In the genomic region with DNA sequence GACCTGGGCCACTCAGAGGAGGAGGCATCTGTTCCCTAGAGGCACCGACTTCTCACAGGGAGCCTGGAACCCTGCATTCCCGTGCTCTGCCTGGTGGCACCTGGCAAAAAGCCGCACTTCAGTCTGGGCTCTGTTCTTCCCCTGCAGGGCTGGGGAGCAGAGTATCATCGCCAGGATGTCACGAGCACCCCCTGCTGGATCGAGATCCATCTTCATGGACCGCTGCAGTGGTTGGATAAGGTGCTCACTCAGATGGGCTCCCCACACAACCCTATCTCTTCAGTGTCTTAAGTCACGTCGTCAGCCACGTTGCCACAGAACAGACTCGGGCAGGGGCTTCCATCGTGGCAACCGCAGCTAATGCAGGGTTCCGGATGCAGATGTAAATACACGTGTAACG, we compare ENCODE assay signal across 9 mouse cellular contexts. TPM values are rescaled to one million over a fixed set of nuclear protein-coding genes. Genes with fewer than 3 reads are reported as not detected.
A peak's percentile ranks its signal among the peaks of the same experiment; 100 is the strongest.
DNase-seq lines count a peak whose midpoint lies in the region; ATAC-seq and TF ChIP-seq lines count a peak whose summit lies in the region.
"Had no signal": no experiment of that assay in that cellular context is flagged by ENCODE, and none has a peak within 500 bp of the region (broad histone marks: within the 10 kb centered on the region; RNA-seq: fewer than 3 reads in every experiment).

No protein-coding gene starts in this region.

- peak; percentile 23 to 45 for DNase-seq in heart, adult 18-20 months
- DNase-seq in heart, embryonic 10.5 days (ENCODE audit: low spot score) = no peak
- peak; percentile 61 to 65 for DNase-seq in cerebellum, adult 18-20 months
- DNase-seq in frontal cortex, postnatal 36 days (ENCODE audit: low spot score in 2 of 2) = peak; percentile 40 to 49
- DNase-seq in left cerebral cortex, postnatal 4 days = peak; percentile 67
- peak; percentile 52 for DNase-seq in midbrain, embryonic 10.5 days (ENCODE audit: low spot score)

- H3K27me3 ChIP-seq in heart, embryonic 10.5 days (ENCODE audit: insufficient read depth, poor library complexity, severe bottlenecking) = no peaks in the 10 kb centered on the region
- H3K27me3 ChIP-seq in intestine, embryonic 16.5 days (replicated peaks; ENCODE audit: control insufficient read depth, insufficient read depth, low read length) = no peaks in the 10 kb centered on the region
- peaks cover 15% of the 10 kb centered on the region; the same call in 1 of the 2 replicates for H3K27me3 ChIP-seq in midbrain, embryonic 10.5 days (ENCODE audit: low read depth, poor library complexity, severe bottlenecking)
- H3K27me3 ChIP-seq in small intestine, adult 2 months (ENCODE audit: control insufficient read depth, insufficient read depth, low read length) = no peaks in the 10 kb centered on the region
- H3K27me3 ChIP-seq: liver, embryonic 15.5 days had no signal

- H3K9me3 ChIP-seq in heart, embryonic 10.5 days = no peaks in the 10 kb centered on the region
- peaks cover 13% of the 10 kb centered on the region for H3K9me3 ChIP-seq in intestine, embryonic 16.5 days (ENCODE audit: control insufficient read depth, low read length)
- H3K9me3 ChIP-seq in midbrain, embryonic 10.5 days (replicated peaks) = peaks cover 9% of the 10 kb centered on the region

- 34% methylated on average over 16 of the region's 16 CpGs for WGBS in heart, embryonic 10.5 days
- WGBS in intestine, embryonic 16.5 days = 31% methylated on average over 16 of the region's 16 CpGs
- 40% methylated on average over 16 of the region's 16 CpGs for WGBS in midbrain, embryonic 10.5 days
- WGBS in small intestine, adult 2 months = 30% methylated on average over 16 of the region's 16 CpGs

- no peak overlapping the region for H3K9ac ChIP-seq in intestine, embryonic 16.5 days (ENCODE audit: low read depth, low read length)
- H3K9ac ChIP-seq: liver, embryonic 15.5 days had no signal

- H3K4me3 ChIP-seq in heart, embryonic 10.5 days = no peak overlapping the region
- no peak overlapping the region for H3K4me3 ChIP-seq in intestine, embryonic 16.5 days (ENCODE audit: low read length)
- H3K4me3 ChIP-seq in midbrain, embryonic 10.5 days = no peak overlapping the region
- H3K4me3 ChIP-seq in small intestine, adult 2 months (ENCODE audit: low read depth, low read length) = no peak overlapping the region
- H3K4me3 ChIP-seq: liver, embryonic 15.5 days had no signal

- peak; percentile 54; the same call in 1 of the 2 replicates for TF ChIP-seq CTCF in small intestine, adult 2 months (IDR thresholded peaks at IDR 0.05; ENCODE audit: extremely low read depth, insufficient read length, insufficient replicate concordance, low read depth, low read length)

- intact Hi-C loops in left cerebral cortex, postnatal 4 days (cut with DNase I) = no loop called here

- ATAC-seq in intestine, embryonic 16.5 days = peak; percentile 73; the same call in 1 of the 2 replicates

- H3K27ac ChIP-seq in heart, embryonic 10.5 days = no peak overlapping the region
- no peak overlapping the region for H3K27ac ChIP-seq in intestine, embryonic 16.5 days (ENCODE audit: low read length)
- H3K27ac ChIP-seq in midbrain, embryonic 10.5 days (replicated peaks) = no peak overlapping the region
- no peak overlapping the region for H3K27ac ChIP-seq in small intestine, adult 2 months (ENCODE audit: insufficient read depth, low read depth, low read length)
- H3K27ac ChIP-seq: liver, embryonic 15.5 days had no signal

- no peak for TF ChIP-seq POLR2A in small intestine, adult 2 months (IDR thresholded peaks at IDR 0.05; ENCODE audit: low read depth, low read length)

- peaks cover 8% of the 10 kb centered on the region for H3K4me1 ChIP-seq in heart, embryonic 10.5 days
- H3K4me1 ChIP-seq in intestine, embryonic 16.5 days (ENCODE audit: control insufficient read depth, insufficient read depth, low read length) = no peaks in the 10 kb centered on the region
- H3K4me1 ChIP-seq in midbrain, embryonic 10.5 days = 0 out of 2 replicates have a peak, but pooled peaks cover 3% of the 10 kb centered on the region
- H3K4me1 ChIP-seq in small intestine, adult 2 months (ENCODE audit: control insufficient read depth, insufficient read depth, insufficient read length, low read length) = no peaks in the 10 kb centered on the region
- H3K4me1 ChIP-seq: liver, embryonic 15.5 days had no signal

- H3K4me2 ChIP-seq in intestine, embryonic 16.5 days (ENCODE audit: low read depth, low read length) = no peak overlapping the region
- H3K4me2 ChIP-seq: liver, embryonic 15.5 days had no signal

- peaks cover 28% of the 10 kb centered on the region for H3K36me3 ChIP-seq in heart, embryonic 10.5 days
- H3K36me3 ChIP-seq in intestine, embryonic 16.5 days (ENCODE audit: control insufficient read depth, insufficient read depth, low read length) = peaks cover 9% of the 10 kb centered on the region; the same call in 1 of the 2 replicates
- H3K36me3 ChIP-seq in midbrain, embryonic 10.5 days = 0 out of 2 replicates have a peak, but pooled peaks cover 3% of the 10 kb centered on the region
- H3K36me3 ChIP-seq in small intestine, adult 2 months (ENCODE audit: control insufficient read depth, insufficient read depth, low read length) = no peaks in the 10 kb centered on the region
- H3K36me3 ChIP-seq: liver, embryonic 15.5 days had no signal

RNA-seq across cellular contexts. Expression of a gene that starts 10.4 kb away (rescaled TPM):
- 10 to 100 TPM; 16.6 to 19.1 TPM for total RNA-seq in heart, adult 18-20 months (2021)
- 25.4 and 43.6 TPM in 2 replicates for polyA plus RNA-seq in heart, embryonic 10.5 days (2016; fragmentation: Nextera tagmentation; extraction: Ambion mirVana)
- 22.8 and 24.4 TPM in 2 replicates for polyA plus RNA-seq in intestine, embryonic 16.5 days (2015; fragmentation: Nextera tagmentation; extraction: Ambion mirVana)
- total RNA-seq in left cerebral cortex, postnatal 4 days (2021) = 10 to 100 TPM; 53.9 to 60.5 TPM
- polyA plus RNA-seq in midbrain, embryonic 10.5 days (2016; fragmentation: Nextera tagmentation; extraction: Ambion mirVana) = 38.7 and 41.0 TPM in 2 replicates
- polyA plus RNA-seq in small intestine, adult 2 months (2012; rRNA removed) = 16.7 and 31.0 TPM in 2 replicates

RNA-seq across cellular contexts. Expression of a gene that starts 41.8 kb away (rescaled TPM):
- total RNA-seq in heart, adult 18-20 months (2021) = 1 to 10 TPM; 1.7 to 1.9 TPM
- polyA plus RNA-seq in heart, embryonic 10.5 days (2016; fragmentation: Nextera tagmentation; extraction: Ambion mirVana) = 1.2 and 1.9 TPM in 2 replicates
- 1.0 and 1.4 TPM in 2 replicates for polyA plus RNA-seq in intestine, embryonic 16.5 days (2015; fragmentation: Nextera tagmentation; extraction: Ambion mirVana)
- 1 to 10 TPM; 2.8 to 3.1 TPM for total RNA-seq in left cerebral cortex, postnatal 4 days (2021)
- polyA plus RNA-seq in midbrain, embryonic 10.5 days (2016; fragmentation: Nextera tagmentation; extraction: Ambion mirVana) = 0.11 and 0.14 TPM in 2 replicates
- 1.1 and 1.3 TPM in 2 replicates for polyA plus RNA-seq in small intestine, adult 2 months (2012; rRNA removed)
